Mouse (Mus musculus) right cerebral cortex, postnatal 10 days (tissue): ENCODE measurements at regions not wholly inside any gene's neighbourhood (a gene's known extent, or its start where the extent isn't known, plus 50 kb on each side); places are given as distances from the start of the nearest gene placed in this dataset.

Experiments
- DNase-seq, 2 experiments: peaks; one replicate each; pipeline ENCODE4 v3.0.0; 2021; ENCODE audit warnings: low spot score in 2 of 2

GRCm38 (mm10) chr3:121864734-121865445, 49.8 kb upstream of the Abcd3 start:
- no peak for DNase-seq
